Mouse (Mus musculus): ENCODE results near the gene Bcl2l13.

DNA sequence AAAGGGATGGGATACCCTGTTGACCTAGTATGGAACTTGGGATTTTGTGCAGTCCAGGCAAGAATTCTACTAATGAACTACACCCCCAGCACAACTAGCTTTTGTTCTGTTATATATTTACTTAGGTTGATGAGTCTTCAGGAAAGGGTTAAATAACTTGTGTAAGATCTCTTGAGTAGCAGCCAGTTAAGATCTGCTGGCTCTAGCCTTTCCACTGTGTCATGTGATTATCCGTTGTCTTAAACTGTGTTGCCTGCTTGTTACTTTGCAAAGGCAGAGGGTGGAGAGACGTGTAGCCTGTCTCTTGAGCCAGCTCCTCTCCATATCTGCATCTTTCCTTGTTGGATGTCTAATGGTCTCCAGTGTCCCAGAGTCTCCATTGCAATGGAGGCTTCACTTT, 35.3 kb downstream of the Bcl2l13 start:
- TF ChIP-seq GATA1 (IDR thresholded peaks at IDR 0.05; ENCODE audit: borderline replicate concordance, low read length) = no peak
- no peak for TF ChIP-seq CTCF (IDR thresholded peaks at IDR 0.05; ENCODE audit: low read depth, low read length)
- no peak for TF ChIP-seq TAL1 (conservative IDR thresholded peaks at IDR 0.05; ENCODE audit: low read depth, low read length)

All from G1E (cell line).